Mouse (Mus musculus): ENCODE data around the gene Cdk4.

DNA sequence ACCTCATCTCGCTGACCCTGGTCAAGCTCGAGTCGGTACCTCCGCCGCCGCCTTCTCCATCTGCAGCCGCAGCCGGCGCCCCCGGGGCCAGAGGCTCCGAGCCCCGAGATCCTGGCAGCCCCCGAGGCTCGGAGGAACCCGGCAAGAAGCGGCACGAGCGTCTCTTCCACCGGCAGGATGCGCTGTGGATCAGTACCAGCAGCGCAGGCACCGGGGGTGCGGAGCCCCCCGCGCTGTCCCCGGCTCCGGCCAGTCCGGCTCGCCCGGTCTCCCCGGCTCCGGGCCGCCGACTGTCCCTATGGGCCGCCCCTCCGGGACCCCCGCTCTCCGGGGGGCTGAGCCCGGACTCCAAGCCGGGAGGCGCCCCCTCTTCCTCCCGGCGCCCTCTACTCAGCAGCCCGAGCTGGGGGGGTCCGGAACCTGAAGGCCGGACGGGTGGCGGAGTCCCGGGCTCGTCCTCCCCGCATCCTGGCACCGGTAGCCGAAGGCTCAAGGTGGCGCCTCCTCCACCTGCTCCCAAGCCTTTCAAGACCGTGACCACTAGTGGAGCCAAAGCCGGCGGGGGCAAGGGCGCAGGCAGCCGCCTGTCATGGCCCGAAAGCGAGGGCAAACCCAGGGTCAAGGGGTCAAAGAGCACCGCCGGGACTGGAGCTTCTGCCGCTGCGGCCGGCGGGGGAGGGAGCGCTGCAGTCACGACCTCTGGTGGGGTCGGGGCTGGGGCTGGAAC is 16.5 kb downstream of the Cdk4 start:
- TF ChIP-seq CTCF (IDR thresholded peaks at IDR 0.05; ENCODE audit: low read depth, low read length) (no peak), POLR2A (IDR thresholded peaks at IDR 0.05; ENCODE audit: insufficient read depth, low read length) (no peak)
